Mouse (Mus musculus) forebrain, embryonic 16.5 days (tissue): ENCODE measurements at regions not wholly inside any gene's neighbourhood (a gene's known extent, or its start where the extent isn't known, plus 50 kb on each side); places are given as distances from the start of the nearest gene placed in this dataset.

Experiments used
- ATAC-seq: fragments of 200-750 bp; cut with Nextera tagmentation; 2 replicates; pipeline ENCODE4 v1.8.0; 2017; ENCODE audit warnings: mild to moderate bottlenecking, moderate library complexity
- H3K27ac ChIP-seq: fragments of 300-500 bp; sonication (generic); 2 replicates; pipeline ENCODE4 v1.5.1; 2014; ENCODE audit warnings: low read length, control low read depth
- H3K27me3 ChIP-seq: fragments of 300-500 bp; sonication (generic); replicated peaks from 2 replicates; pipeline ENCODE4 v1.6.1; 2014; ENCODE audit warnings: low read length; ENCODE audit not compliant: control insufficient read depth, insufficient read depth
- H3K36me3 ChIP-seq: fragments of 300-500 bp; sonication (generic); 2 replicates; pipeline ENCODE4 v1.6.1; 2014; ENCODE audit not compliant: control insufficient read depth, insufficient read depth
- H3K4me1 ChIP-seq: fragments of 300-500 bp; sonication (generic); replicated peaks from 2 replicates; pipeline ENCODE4 v1.6.1; 2014; ENCODE audit warnings: low read length; ENCODE audit not compliant: control insufficient read depth, insufficient read depth
- H3K4me2 ChIP-seq: fragments of 300-500 bp; sonication (generic); 2 replicates; pipeline ENCODE4 v1.6.1; 2014; ENCODE audit warnings: mild to moderate bottlenecking, low read length, control low read depth
- H3K4me3 ChIP-seq: fragments of 300-500 bp; sonication (generic); replicated peaks from 2 replicates; pipeline ENCODE4 v1.5.1; 2014; ENCODE audit warnings: mild to moderate bottlenecking, low read length, control low read depth
- H3K9ac ChIP-seq: fragments of 300-500 bp; sonication (generic); replicated peaks from 2 replicates; pipeline ENCODE4 v1.6.1; 2014; ENCODE audit warnings: low read depth, low read length, control low read depth
- H3K9me3 ChIP-seq: fragments of 300-500 bp; sonication (generic); 2 replicates; pipeline ENCODE4 v1.6.1; 2016; ENCODE audit warnings: low read length; ENCODE audit not compliant: control insufficient read depth
- WGBS: fragments of 180-500 bp; shearing (Covaris S2); extraction: QIAGEN DNeasy Blood & Tissue Kit; methylation state at CpG from one replicate; pipeline ENCODE4 v1.1.7; 2014; 5-methylcytosine and 5-hydroxymethylcytosine counted together

DNA sequence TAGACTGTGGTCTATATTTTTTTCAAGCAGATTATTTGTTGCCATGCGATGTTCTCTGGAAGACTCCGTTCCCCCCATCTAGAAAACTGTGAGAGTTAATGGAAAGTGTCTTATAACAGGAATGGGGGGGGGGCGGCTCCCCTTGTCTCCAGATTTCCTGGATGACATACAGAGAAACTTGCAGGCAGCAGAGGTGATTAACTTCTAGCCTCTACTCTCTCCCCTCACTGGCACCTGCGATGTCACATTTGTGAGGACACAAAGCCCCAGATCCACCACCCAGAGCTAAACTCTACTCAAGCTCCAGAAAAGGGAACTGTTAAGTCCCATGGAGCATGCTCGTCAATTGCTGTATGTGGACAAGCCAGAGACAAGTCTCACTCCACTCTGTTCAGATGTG is 267.6 kb downstream of the Fam49a start:
- no peaks in the 10 kb centered on the region for H3K27me3 ChIP-seq
- 69% methylated on average over 5 of the region's 5 CpGs for WGBS
- no peaks in the 10 kb centered on the region for H3K36me3 ChIP-seq
- H3K4me2 ChIP-seq, result no peak overlapping the region
- no peak overlapping the region for H3K27ac ChIP-seq
- H3K9me3 ChIP-seq, result no peaks in the 10 kb centered on the region
- no peak overlapping the region for H3K4me3 ChIP-seq
- ATAC-seq, result no peak
- H3K9ac ChIP-seq, result no peak overlapping the region
- peaks cover 12% of the 10 kb centered on the region for H3K4me1 ChIP-seq

DNA sequence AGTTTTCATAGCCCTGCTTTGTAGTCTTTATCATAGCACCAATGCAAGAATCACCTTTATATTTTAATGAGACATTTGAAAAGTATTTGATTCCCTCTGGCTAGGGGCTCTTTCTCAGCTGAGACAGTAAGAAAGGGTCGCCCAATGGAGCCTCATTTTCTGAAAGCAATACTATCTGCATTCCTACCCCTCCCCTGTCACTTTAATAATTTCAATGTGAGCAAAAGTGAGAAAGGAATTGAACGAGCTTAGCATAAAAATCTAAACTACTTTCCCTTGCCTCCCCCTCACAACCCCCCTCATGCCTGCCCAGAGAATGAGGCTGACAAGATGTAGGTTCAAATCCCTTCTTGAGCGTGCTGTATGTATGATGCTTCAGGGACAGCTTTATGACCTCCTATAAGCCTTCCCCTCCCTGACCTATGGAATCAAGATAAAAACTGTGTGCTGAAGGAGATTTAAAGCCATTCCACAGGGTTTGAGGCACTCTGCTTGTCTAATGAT is 266.6 kb downstream of the Fam49a start:
- H3K27me3 ChIP-seq, result no peaks in the 10 kb centered on the region
- 12% methylated on average over 3 of the region's 3 CpGs for WGBS
- no peaks in the 10 kb centered on the region for H3K36me3 ChIP-seq
- no peak overlapping the region for H3K4me3 ChIP-seq
- ATAC-seq, result no peak
- H3K4me1 ChIP-seq, result peaks cover 12% of the 10 kb centered on the region
- H3K9ac ChIP-seq, result no peak overlapping the region
- no peaks in the 10 kb centered on the region for H3K9me3 ChIP-seq
- no peak overlapping the region for H3K4me2 ChIP-seq
- peak overlapping the region; percentile 77 for H3K27ac ChIP-seq

DNA sequence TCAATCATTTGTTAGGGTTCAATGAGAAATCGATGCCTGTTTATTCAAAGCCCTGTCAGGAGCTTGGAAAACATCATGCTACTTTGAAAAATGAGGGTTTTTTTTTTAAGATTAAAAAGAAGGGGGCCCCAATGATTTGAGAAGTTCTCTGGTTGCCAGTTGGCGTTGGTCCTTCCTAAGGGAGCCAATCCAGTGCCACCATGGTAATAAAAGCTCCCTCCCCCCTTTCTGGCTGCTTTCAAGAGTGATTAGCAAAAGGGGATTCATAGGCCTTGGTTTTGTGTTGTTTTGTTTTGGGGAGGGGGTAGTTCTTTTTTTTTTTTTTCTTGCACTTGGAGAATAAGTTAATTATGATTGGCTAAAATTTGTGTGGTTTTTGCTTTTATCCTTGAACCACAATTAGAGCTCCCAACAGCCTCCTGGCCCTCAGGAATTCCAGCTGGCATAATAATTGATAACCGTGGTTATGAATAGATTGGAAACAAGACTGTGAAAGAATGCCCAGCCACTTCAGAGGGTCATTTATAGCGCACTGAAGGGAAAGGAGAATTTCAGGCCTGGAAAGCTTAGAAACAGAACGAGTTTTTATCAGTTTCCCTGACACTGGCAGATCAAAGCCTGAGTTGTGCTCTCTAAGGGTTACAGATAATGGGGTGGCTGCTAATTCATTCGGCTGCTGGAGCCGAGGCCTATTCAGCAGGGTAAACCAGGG is 266.0 kb downstream of the Fam49a start:
- Histone ChIP-seq H3K4me3 (no peak overlapping the region), H3K4me1 (peaks cover 12% of the 10 kb centered on the region), H3K27ac (peak overlapping the region; percentile 77), H3K36me3 (no peaks in the 10 kb centered on the region), H3K9ac (no peak overlapping the region), H3K27me3 (no peaks in the 10 kb centered on the region), H3K9me3 (no peaks in the 10 kb centered on the region), H3K4me2 (no peak overlapping the region)
- ATAC-seq, result peak; percentile 88
- WGBS, result 5% methylated on average over 7 of the region's 7 CpGs

DNA sequence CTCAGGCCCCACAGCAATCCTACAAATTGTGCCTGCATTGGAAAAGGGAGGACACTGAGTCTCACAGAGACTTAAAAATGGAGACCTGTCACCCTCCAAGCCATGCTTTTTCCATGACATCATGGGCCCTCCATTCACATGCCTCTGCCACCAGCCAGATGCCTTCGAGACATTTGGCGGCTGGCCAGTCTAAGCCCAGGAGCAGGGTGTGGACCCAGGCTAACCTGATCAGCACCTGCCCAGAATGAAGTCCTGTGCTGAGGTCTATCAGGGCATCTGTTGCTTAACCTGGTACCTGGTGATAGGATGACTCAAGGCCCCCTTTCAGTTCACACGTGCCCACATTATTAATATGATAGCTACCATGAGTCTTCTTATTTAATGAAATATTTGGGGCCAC is 265.4 kb downstream of the Fam49a start:
- Histone ChIP-seq H3K4me3 (no peak overlapping the region), H3K27ac (peak overlapping the region; percentile 44), H3K4me2 (no peak overlapping the region), H3K9ac (no peak overlapping the region), H3K36me3 (no peaks in the 10 kb centered on the region), H3K9me3 (no peaks in the 10 kb centered on the region), H3K4me1 (peaks cover 12% of the 10 kb centered on the region), H3K27me3 (no peaks in the 10 kb centered on the region)
- peak; percentile 85 for ATAC-seq
- 11% methylated on average over 3 of the region's 3 CpGs for WGBS

DNA sequence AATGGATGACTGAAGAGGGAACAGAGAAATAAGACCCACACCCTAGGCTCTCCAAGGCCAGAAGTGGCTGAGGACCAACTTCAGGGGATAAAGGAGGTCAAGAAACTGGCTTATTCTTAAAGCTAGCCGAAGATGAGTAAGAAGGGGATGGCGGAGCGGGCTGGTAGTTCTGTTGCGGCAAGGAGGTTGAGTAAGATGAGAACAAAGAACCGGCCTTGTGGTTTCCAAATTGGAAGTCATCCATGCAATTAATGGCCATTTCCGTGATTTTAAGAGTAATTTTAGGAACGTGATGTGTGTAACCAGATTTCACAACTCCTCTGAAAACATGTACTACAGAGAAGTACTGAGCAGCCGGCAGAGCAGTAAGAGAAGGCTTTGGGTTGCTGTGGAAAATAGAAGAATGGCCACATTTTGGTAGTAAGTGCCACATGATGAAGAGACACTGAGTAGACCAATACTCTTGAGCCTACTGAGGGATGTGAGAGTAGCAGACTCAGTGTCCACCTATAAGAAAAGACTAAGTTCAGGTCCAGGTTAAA is 258.4 kb downstream of the Fam49a start:
- no peak for ATAC-seq
- 95% methylated on average over 8 of the region's 8 CpGs for WGBS
- no peak overlapping the region for H3K27ac ChIP-seq
- H3K9me3 ChIP-seq, result no peaks in the 10 kb centered on the region
- H3K4me1 ChIP-seq, result no peaks in the 10 kb centered on the region
- no peak overlapping the region for H3K4me3 ChIP-seq
- H3K36me3 ChIP-seq, result no peaks in the 10 kb centered on the region
- no peak overlapping the region for H3K4me2 ChIP-seq
- no peaks in the 10 kb centered on the region for H3K27me3 ChIP-seq
- no peak overlapping the region for H3K9ac ChIP-seq

DNA sequence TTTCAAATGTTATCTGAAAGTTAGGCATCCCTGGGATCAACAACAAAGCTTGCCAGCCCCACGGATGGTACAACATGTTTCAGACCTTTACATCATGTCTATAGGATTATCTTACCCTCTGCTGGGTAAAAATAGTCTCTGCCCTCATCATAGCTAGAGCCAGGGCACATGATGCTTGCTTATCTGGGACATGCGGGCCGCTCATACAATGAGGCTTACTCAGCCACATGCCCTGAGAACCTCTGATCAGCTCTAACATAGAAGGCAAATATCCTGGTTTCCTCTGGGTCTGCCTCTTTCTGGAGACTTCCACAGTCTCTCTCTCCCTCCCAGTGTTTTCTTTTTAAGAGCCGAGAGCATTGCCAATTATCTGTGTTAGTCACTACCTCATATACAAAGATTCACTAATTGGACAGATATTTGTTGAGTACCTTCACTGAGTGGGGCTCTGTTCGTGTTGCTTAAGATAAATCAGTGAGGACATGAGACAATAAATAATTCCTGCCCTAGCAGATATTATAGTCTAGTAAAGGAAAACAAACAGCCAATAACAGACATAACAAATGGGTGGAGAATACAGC is 256.6 kb downstream of the Fam49a start:
- Histone ChIP-seq H3K9ac (no peak overlapping the region), H3K4me3 (no peak overlapping the region), H3K36me3 (no peaks in the 10 kb centered on the region), H3K4me2 (no peak overlapping the region), H3K4me1 (no peaks in the 10 kb centered on the region), H3K27ac (no peak overlapping the region), H3K9me3 (no peaks in the 10 kb centered on the region), H3K27me3 (no peaks in the 10 kb centered on the region)
- WGBS, result 43% methylated on average over 5 of the region's 5 CpGs
- no peak for ATAC-seq

DNA sequence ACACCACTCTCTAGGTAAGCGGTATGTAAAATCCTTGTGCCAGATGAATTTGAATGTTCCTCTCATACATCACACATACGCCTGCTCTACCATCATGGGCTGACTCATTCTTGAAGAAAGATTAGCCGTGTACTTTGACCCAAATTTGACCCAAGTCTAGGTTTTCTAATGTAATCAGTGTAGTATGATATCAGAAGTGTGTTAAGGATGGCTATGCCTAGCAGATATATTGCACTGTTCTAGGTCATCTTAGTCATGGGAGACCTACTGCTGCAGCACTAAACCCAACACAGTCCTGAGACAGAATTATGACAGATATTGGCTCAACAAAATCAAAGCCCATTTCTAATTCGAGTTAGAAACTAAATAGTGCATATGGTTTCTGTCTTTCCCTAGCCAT is 255.1 kb downstream of the Fam49a start:
- H3K9ac ChIP-seq, result no peak overlapping the region
- 90% methylated on average over 4 of the region's 4 CpGs for WGBS
- H3K36me3 ChIP-seq, result no peaks in the 10 kb centered on the region
- ATAC-seq, result no peak
- no peaks in the 10 kb centered on the region for H3K4me1 ChIP-seq
- H3K4me3 ChIP-seq, result no peak overlapping the region
- H3K9me3 ChIP-seq, result no peaks in the 10 kb centered on the region
- no peak overlapping the region for H3K27ac ChIP-seq
- no peak overlapping the region for H3K4me2 ChIP-seq
- no peaks in the 10 kb centered on the region for H3K27me3 ChIP-seq

DNA sequence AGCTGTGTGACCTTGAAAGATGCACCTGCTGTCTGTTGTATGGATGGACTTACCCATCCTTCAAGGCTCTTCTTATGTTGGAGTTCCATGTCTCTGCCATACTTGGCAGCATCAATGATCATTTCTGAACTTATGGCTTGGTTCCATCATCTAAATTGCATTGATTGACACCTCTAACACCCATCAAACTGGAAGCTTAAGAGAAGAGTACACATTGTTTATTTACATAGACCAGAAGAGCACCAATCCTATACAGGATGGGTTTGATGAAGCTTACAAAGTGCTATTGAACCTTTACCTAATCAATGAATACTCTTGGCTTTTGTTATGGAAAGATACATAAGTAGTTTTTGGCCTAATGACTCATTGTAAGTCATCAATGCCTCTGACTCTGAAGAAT is 248.8 kb downstream of the Fam49a start:
- H3K9me3 ChIP-seq, result no peaks in the 10 kb centered on the region
- H3K27me3 ChIP-seq, result no peaks in the 10 kb centered on the region
- no peak overlapping the region for H3K4me2 ChIP-seq
- peaks cover 11% of the 10 kb centered on the region; the same call in 1 of the 2 replicates for H3K4me1 ChIP-seq
- H3K4me3 ChIP-seq, result no peak overlapping the region
- H3K36me3 ChIP-seq, result no peaks in the 10 kb centered on the region
- no peak for ATAC-seq
- H3K27ac ChIP-seq, result no peak overlapping the region
- H3K9ac ChIP-seq, result no peak overlapping the region

DNA sequence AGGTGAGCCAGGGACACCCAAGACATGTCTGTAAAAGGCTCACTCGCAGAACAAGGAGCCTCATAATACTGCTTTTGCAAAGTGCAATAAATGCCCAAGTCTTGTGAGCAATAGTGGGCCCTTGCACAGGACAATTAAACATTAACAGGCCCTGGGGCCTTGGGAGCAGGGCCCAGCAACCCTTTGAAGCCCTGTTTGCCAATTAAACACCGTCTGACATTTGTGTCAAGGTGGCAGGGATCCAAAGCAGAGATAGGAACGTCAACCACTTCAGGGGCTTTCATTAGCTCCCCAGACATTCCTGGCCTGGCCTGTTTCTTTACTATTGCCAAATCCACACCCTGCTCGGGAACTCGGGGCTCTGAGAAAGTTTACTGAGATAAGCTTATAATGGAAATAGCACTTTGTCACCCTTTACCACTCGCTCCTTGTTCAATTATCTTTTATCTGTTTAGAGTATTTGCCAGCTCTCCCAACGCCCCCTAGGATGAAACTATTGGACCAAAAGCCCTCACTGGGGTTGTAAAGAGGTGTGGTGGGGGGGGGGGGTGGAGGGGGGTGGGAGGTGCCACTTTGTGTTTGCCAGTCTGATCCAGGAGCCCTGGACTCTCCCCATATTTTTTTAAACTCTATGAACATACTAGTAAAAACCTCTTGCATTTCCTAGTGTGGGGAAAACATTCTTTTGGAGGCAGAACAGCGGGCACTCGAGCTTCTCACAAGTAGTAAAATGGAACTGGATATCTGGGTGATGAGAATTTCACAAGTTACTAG is 247.4 kb downstream of the Fam49a start:
- Histone ChIP-seq H3K27me3 (no peaks in the 10 kb centered on the region), H3K4me2 (no peak overlapping the region), H3K27ac (0 out of 2 replicates have a peak overlapping the region, but pooled peaks have one; percentile 3), H3K4me3 (no peak overlapping the region), H3K36me3 (no peaks in the 10 kb centered on the region), H3K4me1 (peaks cover 11% of the 10 kb centered on the region; the same call in 1 of the 2 replicates), H3K9me3 (no peaks in the 10 kb centered on the region), H3K9ac (no peak overlapping the region)
- 24% methylated on average over 9 of the region's 9 CpGs for WGBS
- peak; percentile 67 for ATAC-seq
